Mouse (Mus musculus): ENCODE data around the gene Ell3. TPM values are rescaled to one million over a fixed set of nuclear protein-coding genes. Genes with fewer than 3 reads are reported as not detected.

The Ell3 gene
- total RNA-seq, 2 experiments from 2014 or later = not detected

DNA sequence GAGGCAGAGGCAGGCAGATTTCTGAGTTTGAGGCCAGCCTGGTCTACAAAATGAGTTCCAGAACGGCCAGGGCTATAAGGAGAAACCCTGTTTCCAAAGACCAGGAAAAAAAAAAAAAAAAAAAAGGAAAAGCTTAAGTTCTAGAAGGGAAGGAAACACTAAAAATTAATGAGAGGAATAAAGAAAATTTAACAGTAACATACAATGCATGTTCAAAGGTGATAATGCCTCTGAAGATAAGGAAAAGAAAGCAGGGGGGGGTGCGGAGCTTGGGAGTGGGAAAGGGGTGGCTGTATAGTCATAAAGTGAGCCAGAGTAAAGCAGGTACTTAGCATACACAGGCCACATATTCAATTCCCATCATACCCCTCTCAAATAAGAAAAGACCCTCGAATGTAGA is 1.0 kb upstream of the Ell3 start:
- Histone ChIP-seq H3K4me3 (no peak overlapping the region), H3K27ac (no peak overlapping the region)
- intact Hi-C loops (cut with DNase I) = no loop called here
- no peak for TF ChIP-seq CTCF (IDR thresholded peaks at IDR 0.05)
- no peak for DNase-seq (ENCODE audit: extremely low spot score in 1 of 2, low spot score in 2 of 2)

DNA sequence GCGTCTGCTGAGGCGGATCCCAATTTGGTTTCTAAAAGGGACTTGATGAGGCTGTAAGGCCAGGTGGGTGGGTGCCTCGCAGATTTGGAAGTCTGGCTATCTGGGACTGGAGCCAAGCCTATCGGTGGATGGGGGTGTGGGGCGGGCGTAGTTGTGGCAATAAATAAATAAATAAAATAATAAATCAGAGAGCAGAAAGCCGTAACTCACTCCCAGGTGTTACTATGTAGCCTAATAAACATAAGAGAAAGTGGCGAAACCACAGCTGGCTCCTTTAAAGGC is 1.1 kb downstream of the Ell3 start:
- intact Hi-C loops (cut with DNase I) = no loop called here

GRCm38 (mm10) chr2:121442259-121443067 is 1.6 kb downstream of the Ell3 start:
- Histone ChIP-seq H3K4me3 (peak overlapping the region; percentile 33), H3K27ac (no peak overlapping the region)
- intact Hi-C loops (cut with DNase I) = no loop called here
- TF ChIP-seq CTCF (IDR thresholded peaks at IDR 0.05) = no peak
- DNase-seq (ENCODE audit: extremely low spot score in 1 of 2, low spot score in 2 of 2) = no peak

More for the DNA sequence above, 1.1 kb downstream of the Ell3 start:
- Histone ChIP-seq H3K4me3 (peak overlapping the region; percentile 33), H3K27ac (no peak overlapping the region)
- TF ChIP-seq CTCF (IDR thresholded peaks at IDR 0.05) = no peak
- DNase-seq (ENCODE audit: extremely low spot score in 1 of 2, low spot score in 2 of 2) = no peak

GRCm38 (mm10) chr2:121441800-121442199 is 2.3 kb downstream of the Ell3 start:
- TF ChIP-seq CTCF (IDR thresholded peaks at IDR 0.05) = no peak
- Histone ChIP-seq H3K27ac (no peak overlapping the region), H3K4me3 (peak overlapping the region; percentile 33; the same call in 1 of the 2 replicates)
- DNase-seq (ENCODE audit: extremely low spot score in 1 of 2, low spot score in 2 of 2) = no peak
- intact Hi-C loops (cut with DNase I) = no loop called here

DNA sequence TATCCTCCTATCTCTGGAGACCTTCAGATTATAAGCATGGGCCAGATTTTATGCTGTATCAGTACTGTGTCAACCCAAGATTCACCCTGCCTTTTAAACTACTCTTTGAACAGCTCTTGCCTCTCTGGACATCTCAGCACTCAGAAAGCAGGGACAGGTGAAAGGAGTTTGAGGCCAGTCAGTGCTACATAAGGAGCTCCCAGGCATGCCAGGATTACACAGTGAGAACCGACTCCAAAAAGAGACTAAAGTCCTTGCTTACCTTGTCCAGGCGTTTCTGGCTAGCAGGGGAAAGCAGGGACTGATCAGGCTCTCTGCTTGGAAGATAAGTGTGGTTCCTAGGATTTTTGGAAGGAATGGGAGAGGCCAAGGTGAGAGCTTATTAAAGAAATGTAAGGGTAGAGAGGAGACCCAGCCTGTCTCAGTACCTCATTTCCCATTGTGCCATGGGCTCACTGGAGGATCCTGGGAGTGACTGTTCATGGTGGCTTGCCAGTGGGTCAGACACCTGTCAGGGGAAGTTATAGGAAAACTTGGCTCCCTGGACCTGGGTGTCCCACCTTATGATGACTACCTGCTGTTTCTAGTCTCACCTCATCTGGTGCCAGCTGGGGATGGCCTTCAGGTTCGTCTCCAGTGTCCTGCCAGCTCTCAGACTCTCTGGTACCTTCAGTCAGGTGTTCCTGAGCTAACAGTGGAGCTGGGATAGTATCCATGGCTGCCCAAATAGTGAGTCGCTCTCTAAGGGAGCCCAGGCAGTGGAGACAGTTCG is 3.1 kb downstream of the Ell3 start:
- TF ChIP-seq CTCF (IDR thresholded peaks at IDR 0.05) = no peak
- H3K4me3 ChIP-seq = no peak overlapping the region
- no peak overlapping the region for H3K27ac ChIP-seq
- no peak for DNase-seq (ENCODE audit: extremely low spot score in 1 of 2, low spot score in 2 of 2)
- intact Hi-C loops (cut with DNase I) = no loop called here

GRCm38 (mm10) chr2:121439746-121440145 is 4.3 kb downstream of the Ell3 start:
- DNase-seq (ENCODE audit: extremely low spot score in 1 of 2, low spot score in 2 of 2) = no peak
- TF ChIP-seq CTCF (IDR thresholded peaks at IDR 0.05) = no peak
- no peak overlapping the region for H3K27ac ChIP-seq
- H3K4me3 ChIP-seq = no peak overlapping the region
- intact Hi-C loops (cut with DNase I) = no loop called here

GRCm38 (mm10) chr2:121434854-121435253 is 9.2 kb downstream of the Ell3 start:
- Histone ChIP-seq H3K27ac (no peak overlapping the region), H3K4me3 (no peak overlapping the region)
- no peak for DNase-seq (ENCODE audit: extremely low spot score in 1 of 2, low spot score in 2 of 2)
- intact Hi-C loops (cut with DNase I) = no loop called here
- TF ChIP-seq CTCF (IDR thresholded peaks at IDR 0.05) = peak; percentile 62

DNA sequence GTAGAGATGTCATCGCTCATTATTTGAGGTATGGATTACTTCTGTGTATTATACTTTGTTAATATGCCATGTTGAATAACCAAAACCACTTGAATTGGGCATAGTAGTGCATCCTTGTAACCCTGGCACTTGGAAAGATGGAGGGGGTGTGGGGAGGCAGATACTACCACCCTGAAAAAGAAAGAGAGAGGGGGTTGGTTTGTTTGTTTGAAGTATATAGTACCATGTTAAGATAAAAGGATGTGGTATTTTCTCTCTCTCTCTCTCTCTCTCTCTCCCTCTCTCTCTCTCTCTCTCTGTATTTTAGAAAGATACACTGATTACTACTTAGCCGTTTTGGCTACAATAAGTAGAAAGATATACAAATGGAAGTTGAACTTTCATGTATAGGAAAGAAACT is 18.2 kb downstream of the Ell3 start:
- no peak for TF ChIP-seq CTCF (IDR thresholded peaks at IDR 0.05)
- no peak for DNase-seq (ENCODE audit: extremely low spot score in 1 of 2, low spot score in 2 of 2)
- Histone ChIP-seq H3K4me3 (no peak overlapping the region), H3K27ac (no peak overlapping the region)
- intact Hi-C loops (cut with DNase I) = no loop called here

- no peak overlapping the region for H3K4me3 ChIP-seq
- TF ChIP-seq CTCF (IDR thresholded peaks at IDR 0.05) = no peak
- no peak overlapping the region for H3K27ac ChIP-seq
- DNase-seq (ENCODE audit: extremely low spot score in 1 of 2, low spot score in 2 of 2) = no peak
- intact Hi-C loops (cut with DNase I) = no loop called here
Measured at GRCm38 (mm10) chr2:121423166-121423565, 20.9 kb downstream of the Ell3 start.

- intact Hi-C loops (cut with DNase I) = no loop called here
Measured at GRCm38 (mm10) chr2:121418476-121418875, 25.6 kb downstream of the Ell3 start.

DNA sequence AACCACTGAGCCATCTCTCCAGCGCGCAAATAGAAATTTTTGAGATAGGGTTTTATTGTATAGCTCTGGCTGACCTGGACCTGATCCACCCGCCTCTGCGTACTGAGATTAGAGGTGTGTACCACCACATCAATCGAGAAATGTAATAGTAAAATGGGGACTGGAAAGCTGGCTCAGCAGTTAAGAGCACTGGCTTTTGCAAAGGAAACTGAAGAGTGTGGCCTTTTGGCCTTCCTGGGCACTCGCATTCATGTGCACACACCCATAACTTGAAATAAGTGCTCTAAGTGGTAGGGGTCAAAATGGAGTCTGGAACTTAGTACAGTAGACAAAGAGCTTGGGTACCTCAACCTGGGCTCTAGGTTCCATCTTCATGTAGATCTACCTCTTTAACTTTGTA is 27.7 kb downstream of the Ell3 start:
- Histone ChIP-seq H3K27ac (no peak overlapping the region), H3K4me3 (peak overlapping the region; percentile 90)
- no peak for DNase-seq (ENCODE audit: extremely low spot score in 1 of 2, low spot score in 2 of 2)
- intact Hi-C loops (cut with DNase I) = no loop called here
- TF ChIP-seq CTCF (IDR thresholded peaks at IDR 0.05) = no peak

More at GRCm38 (mm10) chr2:121418476-121418875, 25.6 kb downstream of the Ell3 start:
- Histone ChIP-seq H3K27ac (no peak overlapping the region), H3K4me3 (no peak overlapping the region)
- DNase-seq (ENCODE audit: extremely low spot score in 1 of 2, low spot score in 2 of 2) = no peak
- no peak for TF ChIP-seq CTCF (IDR thresholded peaks at IDR 0.05)

DNA sequence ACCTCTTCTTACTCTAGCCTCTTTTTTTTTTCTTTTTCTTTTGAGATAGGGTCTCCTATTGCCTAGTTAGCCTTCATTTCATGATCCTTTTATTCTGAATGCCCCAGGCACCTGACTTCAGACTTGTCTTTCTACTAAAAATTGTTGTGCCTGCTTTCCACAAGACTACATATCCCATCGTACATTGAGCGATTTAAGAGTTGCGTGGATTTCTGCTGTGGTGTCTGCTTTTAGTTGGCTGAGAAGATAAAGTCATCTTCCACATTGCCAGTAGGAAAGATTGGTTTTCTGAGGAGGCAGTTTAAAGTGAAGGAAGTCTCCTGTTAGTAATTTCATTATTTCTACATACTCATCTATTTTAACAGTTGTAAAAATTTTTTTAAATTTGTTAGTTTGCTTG is 28.5 kb downstream of the Ell3 start:
- no peak for DNase-seq (ENCODE audit: extremely low spot score in 1 of 2, low spot score in 2 of 2)
- peak overlapping the region; percentile 98; the same call in 1 of the 2 replicates for H3K27ac ChIP-seq
- intact Hi-C loops (cut with DNase I) = no loop called here
- TF ChIP-seq CTCF (IDR thresholded peaks at IDR 0.05) = no peak
- peak overlapping the region; percentile 90 for H3K4me3 ChIP-seq
